Mouse (Mus musculus) embryonic fibroblast, embryonic 13.5 days (primary cell): ENCODE data around the gene Tas2r143.

ENCODE experiments used
- CTCF ChIP-seq: IDR thresholded peaks from 2 replicates; pipeline ENCODE4 v1.5.1; 2011; ENCODE audit warnings: mild to moderate bottlenecking, control low read depth, low read length, moderate library complexity, borderline replicate concordance; ENCODE audit not compliant: insufficient read depth
- POLR2A ChIP-seq: IDR thresholded peaks from 2 replicates; pipeline ENCODE4 v1.6.1; 2011; ENCODE audit warnings: low read depth, mild to moderate bottlenecking, control low read depth, low read length, moderate library complexity

- TF ChIP-seq POLR2A (0 out of 2 replicates have a peak, but pooled peaks have one; percentile 23), CTCF (no peak)
Measured at GRCm38 (mm10) chr6:42357901-42358300, 42.1 kb upstream of the Tas2r143 start.
